Mouse (Mus musculus) gastrocnemius, postnatal 4 days (tissue): ENCODE measurements around the gene Xrcc5. TPM values are rescaled to one million over a fixed set of nuclear protein-coding genes. Genes with fewer than 3 reads are reported as not detected.

ENCODE experiments used
- DNase-seq, 2 experiments: peaks; one replicate each; pipeline ENCODE4 v3.0.0; 2021 to 2022; ENCODE audit warnings: low spot score in 2 of 2, mixed read lengths in 2 of 2
- long read RNA-seq, 2 experiments: library from polyadenylated mRNA; stranded (forward); transcript quantifications; one replicate each; pipeline ENCODE4 v2.0.0; 2021
- total RNA-seq, 2 experiments: library from RNA; stranded (reverse); gene quantifications; 2 replicates each; pipeline ENCODE4 v1.2.3; 2021

Xrcc5 gene
- total RNA-seq = 10 to 100 TPM; 18.1 to 19.6 TPM
- long read RNA-seq, experiment 1, transcript Xrcc5-201 (21 exons, 2,555 nt) = major isoform, 19 of 26 reads
- long read RNA-seq, experiment 1, partial matches to known transcripts = 2 of 26 reads
- long read RNA-seq, experiment 1, other reads (novel, unspliced or antisense) = 5 of 26 reads
- long read RNA-seq, experiment 2, transcript Xrcc5-201 (21 exons, 2,555 nt) = major isoform, 24 of 28 reads
- long read RNA-seq, experiment 2, partial matches to known transcripts = 1 of 28 reads
- long read RNA-seq, experiment 2, other reads (novel, unspliced or antisense) = 3 of 28 reads

GRCm38 (mm10) chr1:72307317-72307798 is at the start of gene Xrcc5:
Gene Xrcc5 (plus strand): TSS chr1:72307421.
- DNase-seq = peak; percentile 66 to 90

- no peak for DNase-seq
Measured at GRCm38 (mm10) chr1:72263099-72263498, 44.1 kb upstream of the Xrcc5 start.

GRCm38 (mm10) chr1:72278085-72278484 is 29.1 kb upstream of the Xrcc5 start:
- no peak for DNase-seq

GRCm38 (mm10) chr1:72282604-72283003 is 24.6 kb upstream of the Xrcc5 start:
- DNase-seq = no peak

- DNase-seq = peak; percentile 91 to 93
Measured at GRCm38 (mm10) chr1:72283992-72284485, 23.2 kb upstream of the Xrcc5 start, which contains the start of the genes Pecr and Tmem169. Gene Pecr (minus strand): TSS chr1:72284314. Gene Tmem169 (plus strand): TSS chr1:72284369.

- no peak for DNase-seq
Measured at GRCm38 (mm10) chr1:72284539-72284938, 22.7 kb upstream of the Xrcc5 start.

GRCm38 (mm10) chr1:72286904-72287303 is 20.3 kb upstream of the Xrcc5 start:
- DNase-seq = no peak

- no peak for DNase-seq
Measured at GRCm38 (mm10) chr1:72287893-72288292, 19.3 kb upstream of the Xrcc5 start.

GRCm38 (mm10) chr1:72288527-72289150 is 18.6 kb upstream of the Xrcc5 start:
- DNase-seq = no peak

GRCm38 (mm10) chr1:72290896-72291295 is 16.3 kb upstream of the Xrcc5 start:
- DNase-seq = no peak

GRCm38 (mm10) chr1:72291421-72291820 is 15.8 kb upstream of the Xrcc5 start:
- no peak for DNase-seq

- no peak for DNase-seq
Measured at GRCm38 (mm10) chr1:72291925-72292324, 15.3 kb upstream of the Xrcc5 start.

- DNase-seq = no peak
Measured at GRCm38 (mm10) chr1:72293869-72294663, 13.2 kb upstream of the Xrcc5 start.

- no peak for DNase-seq
Measured at GRCm38 (mm10) chr1:72295746-72296145, 11.5 kb upstream of the Xrcc5 start.

GRCm38 (mm10) chr1:72301845-72302244 is 5.4 kb upstream of the Xrcc5 start:
- no peak for DNase-seq

GRCm38 (mm10) chr1:72306241-72306640 is 980 bp upstream of the Xrcc5 start:
- no peak for DNase-seq

GRCm38 (mm10) chr1:72306679-72307181 is 491 bp upstream of the Xrcc5 start:
- peak in 1 of 2 experiments; percentile 43 for DNase-seq

- no peak for DNase-seq
Measured at GRCm38 (mm10) chr1:72308919-72309318, 1.7 kb downstream of the Xrcc5 start.

GRCm38 (mm10) chr1:72309744-72310424 is 2.7 kb downstream of the Xrcc5 start:
- DNase-seq = no peak

GRCm38 (mm10) chr1:72312701-72313398 is 5.6 kb downstream of the Xrcc5 start:
- no peak for DNase-seq
